Mouse (Mus musculus): ENCODE data around the gene Rab11fip4.

GRCm38 (mm10) chr11:79716453-79716749 is 125.4 kb downstream of the Rab11fip4 start:
- no peak for TF ChIP-seq POLR2A (IDR thresholded peaks at IDR 0.05; ENCODE audit: low read depth, low read length)
- TF ChIP-seq CTCF (IDR thresholded peaks at IDR 0.05; ENCODE audit: borderline replicate concordance, insufficient read depth, low read length): no peak

Measured in embryonic fibroblast, embryonic 13.5 days (primary cell).